Mouse (Mus musculus): Measurements from ENCODE around the gene Tbpl2.

GRCm38 (mm10) chr2:24090921-24091320 lies 5.5 kb downstream of the Tbpl2 start:
- no peak for TF ChIP-seq CTCF (conservative IDR thresholded peaks at IDR 0.05; ENCODE audit: insufficient read depth, insufficient read length, low read depth, low read length)
- TF ChIP-seq POLR2A (IDR thresholded peaks at IDR 0.05; ENCODE audit: low read depth, low read length) = no peak
